Mouse (Mus musculus) C2C12 (cell line): Measurements from ENCODE around the gene Rpl15.
"Not testable (repeated sequence)": the region's sequence is repeated elsewhere in the genome, so short reads cannot be mapped to it uniquely, and the experiment has no call there.

Experiments
- CEBPB ChIP-seq: IDR thresholded peaks from one replicate; pipeline ENCODE4 v1.6.1; 2011; ENCODE audit warnings: low read depth, mild to moderate bottlenecking, control low read depth, moderate library complexity
- CTCF ChIP-seq: IDR thresholded peaks from one replicate; pipeline ENCODE4 v1.5.1; 2011; ENCODE audit not compliant: control insufficient read depth, insufficient read depth, insufficient read length
- MAX ChIP-seq: IDR thresholded peaks from one replicate; pipeline ENCODE4 v1.6.1; 2011; ENCODE audit warnings: mild to moderate bottlenecking, control low read depth
- USF1 ChIP-seq: IDR thresholded peaks from one replicate; pipeline ENCODE4 v1.6.1; 2011; ENCODE audit warnings: low read depth, mild to moderate bottlenecking, control low read depth, moderate library complexity

- TF ChIP-seq CTCF, USF1, MAX, CEBPB: not testable (repeated sequence)
Measured at GRCm38 (mm10) chr14:18229751-18230150, 41.4 kb downstream of the Rpl15 start.
